Mouse (Mus musculus) liver, postnatal 0 days (tissue): Measurements from ENCODE around the gene Coq9. TPM values are rescaled to one million over a fixed set of nuclear protein-coding genes. Genes with fewer than 3 reads are reported as not detected.
A peak's percentile ranks its signal among the peaks of the same experiment; 100 is the strongest.

Source experiments
- ATAC-seq: fragments of 200-750 bp; cut with Nextera tagmentation; 2 replicates; pipeline ENCODE4 v1.8.0; 2017; ENCODE audit warnings: mild to moderate bottlenecking, moderate library complexity
- DNase-seq: peaks from one replicate; pipeline ENCODE4 v3.0.0-alpha.2; 2016
- H3K27ac ChIP-seq: fragments of 300-500 bp; sonication (generic); 2 replicates; pipeline ENCODE4 v1.5.1; 2014; ENCODE audit warnings: antibody characterized with exemption, moderate library complexity, mild to moderate bottlenecking, low read depth
- H3K27me3 ChIP-seq: fragments of 300-500 bp; sonication (generic); 2 replicates; pipeline ENCODE4 v1.6.1; 2014; ENCODE audit warnings: low read length, control low read depth, mixed read lengths; ENCODE audit not compliant: insufficient read depth
- H3K36me3 ChIP-seq: fragments of 300-500 bp; sonication (generic); replicated peaks from 2 replicates; pipeline ENCODE4 v1.6.1; 2014; ENCODE audit warnings: mild to moderate bottlenecking, control low read depth, low read length, moderate library complexity, mixed read lengths; ENCODE audit not compliant: insufficient read depth
- H3K4me1 ChIP-seq: fragments of 300-500 bp; sonication (generic); 2 replicates; pipeline ENCODE4 v1.6.1; 2014; ENCODE audit warnings: antibody characterized with exemption, mild to moderate bottlenecking, control low read depth; ENCODE audit not compliant: insufficient read depth
- H3K4me2 ChIP-seq: fragments of 300-500 bp; sonication (generic); 2 replicates; pipeline ENCODE4 v1.6.1; 2014; ENCODE audit warnings: low read depth, mild to moderate bottlenecking, low read length, moderate library complexity, mixed read lengths
- H3K4me3 ChIP-seq: fragments of 300-500 bp; sonication (generic); 2 replicates; pipeline ENCODE4 v1.5.1; 2014; ENCODE audit warnings: low read depth, low read length
- H3K9ac ChIP-seq: fragments of 300-500 bp; sonication (generic); replicated peaks from 2 replicates; pipeline ENCODE4 v1.6.1; 2014; ENCODE audit warnings: mild to moderate bottlenecking, moderate library complexity
- H3K9me3 ChIP-seq: fragments of 300-500 bp; sonication (generic); 2 replicates; pipeline ENCODE4 v1.6.1; 2016; ENCODE audit warnings: mild to moderate bottlenecking, control low read depth, low read length, mixed read lengths
- CTCF ChIP-seq: sonication (generic); IDR thresholded peaks from 2 replicates; pipeline ENCODE4 v1.5.1; 2016; ENCODE audit warnings: antibody characterized with exemption, low read depth
- EP300 ChIP-seq: IDR thresholded peaks from 2 replicates; pipeline ENCODE4 v1.6.1; 2016; ENCODE audit warnings: antibody characterized with exemption, low read depth, mild to moderate bottlenecking
- WGBS: fragments of 180-500 bp; shearing (Covaris S2); extraction: QIAGEN DNeasy Blood & Tissue Kit; methylation state at CpG from one replicate; pipeline ENCODE4 v1.1.7; 2014; ENCODE audit not compliant: insufficient replicate concordance; 5-methylcytosine and 5-hydroxymethylcytosine counted together
- polyA plus RNA-seq: library from polyadenylated mRNA; unstranded; fragments of >200 nt; fragmentation: Nextera tagmentation; extraction: Ambion mirVana; gene quantifications from 2 replicates; pipeline ENCODE4 v1.2.1, GENCODE M21; 2015

Coq9 gene
- polyA plus RNA-seq, 1 experiment from 2014 or later: 66.1 TPM

GRCm38 (mm10) chr8:94870474-94871107, 32.5 kb downstream of the Coq9 start:
- Histone ChIP-seq H3K4me1 (peaks cover 21% of the 10 kb centered on the region), H3K36me3 (0 out of 2 replicates have a peak, but pooled peaks cover 8% of the 10 kb centered on the region), H3K4me3 (peak overlapping the region; percentile 24), H3K9ac (peak overlapping the region; percentile 11; the same call in 1 of the 2 replicates), H3K4me2 (peak overlapping the region; percentile 62), H3K27me3 (peaks cover 26% of the 10 kb centered on the region), H3K27ac (no peak overlapping the region), H3K9me3 (no peaks in the 10 kb centered on the region)
- ATAC-seq: no peak
- TF ChIP-seq EP300 (no peak), CTCF (no peak)
- DNase-seq: no peak
- 5% methylated on average over 19 of the region's 22 CpGs for WGBS

- DNase-seq (peak; percentile 40), ATAC-seq (no peak)
- Histone ChIP-seq H3K27ac (no peak overlapping the region), H3K9me3 (no peaks in the 10 kb centered on the region), H3K9ac (peak overlapping the region; percentile 11; the same call in 1 of the 2 replicates), H3K27me3 (peaks cover 26% of the 10 kb centered on the region), H3K36me3 (0 out of 2 replicates have a peak, but pooled peaks cover 3% of the 10 kb centered on the region), H3K4me3 (peak overlapping the region; percentile 24), H3K4me1 (peaks cover 24% of the 10 kb centered on the region), H3K4me2 (peak overlapping the region; percentile 62)
- TF ChIP-seq CTCF: no peak
- no peak for TF ChIP-seq EP300
- 8% methylated on average over 7 of the region's 7 CpGs for WGBS
Measured at GRCm38 (mm10) chr8:94871108-94871894, 33.2 kb downstream of the Coq9 start.

GRCm38 (mm10) chr8:94872156-94872555, 34.0 kb downstream of the Coq9 start:
- Histone ChIP-seq H3K9me3 (no peaks in the 10 kb centered on the region), H3K4me3 (no peak overlapping the region), H3K36me3 (no peaks in the 10 kb centered on the region), H3K4me2 (no peak overlapping the region), H3K9ac (no peak overlapping the region), H3K27me3 (peaks cover 26% of the 10 kb centered on the region), H3K27ac (no peak overlapping the region), H3K4me1 (peaks cover 30% of the 10 kb centered on the region)
- WGBS: 62% methylated on average over 3 of the region's 3 CpGs
- TF ChIP-seq CTCF: no peak
- TF ChIP-seq EP300: no peak
- DNase-seq: no peak
- no peak for ATAC-seq

GRCm38 (mm10) chr8:94872576-94872975, 34.5 kb downstream of the Coq9 start:
- Histone ChIP-seq H3K4me2 (no peak overlapping the region), H3K36me3 (no peaks in the 10 kb centered on the region), H3K27me3 (peaks cover 26% of the 10 kb centered on the region), H3K4me1 (peaks cover 30% of the 10 kb centered on the region), H3K4me3 (no peak overlapping the region), H3K9ac (no peak overlapping the region), H3K9me3 (no peaks in the 10 kb centered on the region), H3K27ac (no peak overlapping the region)
- no peak for DNase-seq
- WGBS: 81% methylated on average over 2 of the region's 2 CpGs
- no peak for ATAC-seq
- TF ChIP-seq EP300 (no peak), CTCF (no peak)

GRCm38 (mm10) chr8:94874358-94874757, 36.2 kb downstream of the Coq9 start:
- TF ChIP-seq EP300 (no peak), CTCF (peak; percentile 98)
- Histone ChIP-seq H3K4me1 (peaks cover 30% of the 10 kb centered on the region), H3K4me2 (peak overlapping the region; percentile 99), H3K4me3 (peak overlapping the region; percentile 78), H3K27me3 (peaks cover 26% of the 10 kb centered on the region), H3K9ac (peak overlapping the region; percentile 85; the same call in 1 of the 2 replicates), H3K36me3 (no peaks in the 10 kb centered on the region), H3K27ac (no peak overlapping the region), H3K9me3 (no peaks in the 10 kb centered on the region)
- DNase-seq (peak; percentile 84), ATAC-seq (peak; percentile 39)
- WGBS: 11% methylated on average over 6 of the region's 6 CpGs

GRCm38 (mm10) chr8:94875096-94875870, 37.2 kb downstream of the Coq9 start:
- H3K27me3 ChIP-seq: peaks cover 22% of the 10 kb centered on the region
- TF ChIP-seq CTCF (0 out of 2 replicates have a peak, but pooled peaks have one; percentile 1), EP300 (no peak)
- peak overlapping the region; percentile 90 for H3K27ac ChIP-seq
- WGBS: 20% methylated on average over 17 of the region's 17 CpGs
- peak; percentile 37 for DNase-seq
- peak overlapping the region; percentile 85 for H3K9ac ChIP-seq
- peak overlapping the region; percentile 78 for H3K4me3 ChIP-seq
- H3K9me3 ChIP-seq: no peaks in the 10 kb centered on the region
- peaks cover 30% of the 10 kb centered on the region for H3K4me1 ChIP-seq
- peak overlapping the region; percentile 99 for H3K4me2 ChIP-seq
- peak; percentile 23; the same call in 1 of the 2 replicates for ATAC-seq
- H3K36me3 ChIP-seq: no peaks in the 10 kb centered on the region
